ENCODE assay signal across 10 mouse cellular contexts in genomic region chr10:14482483-14482882, GRCm38 (mm10).
DNase-seq lines count a peak whose midpoint lies in the region; ATAC-seq and TF ChIP-seq lines count a peak whose summit lies in the region.
"Had no signal": no experiment of that assay in that cellular context is flagged by ENCODE, and none has a peak within 500 bp of the region (broad histone marks: within the 10 kb centered on the region; RNA-seq: fewer than 3 reads in every experiment).

No protein-coding gene starts in this region.

- no peaks in the 10 kb centered on the region for H3K27me3 ChIP-seq in stomach, embryonic 14.5 days (ENCODE audit: control insufficient read depth, insufficient read depth, low read length)
- no peaks in the 10 kb centered on the region for H3K27me3 ChIP-seq in stomach, postnatal 0 days (ENCODE audit: control insufficient read depth, insufficient read depth, low read length)
- H3K27me3 ChIP-seq in hindbrain, embryonic 13.5 days: no peaks in the 10 kb centered on the region
- no peaks in the 10 kb centered on the region for H3K27me3 ChIP-seq in midbrain, embryonic 14.5 days (ENCODE audit: control insufficient read depth, insufficient read depth, low read length)
- H3K27me3 ChIP-seq: liver, embryonic 15.5 days had no signal

- H3K4me1 ChIP-seq in stomach, embryonic 14.5 days (ENCODE audit: control insufficient read depth, insufficient read depth, low read length): no peaks in the 10 kb centered on the region
- H3K4me1 ChIP-seq in stomach, postnatal 0 days (replicated peaks; ENCODE audit: control insufficient read depth, insufficient read depth): no peaks in the 10 kb centered on the region
- H3K4me1 ChIP-seq in hindbrain, embryonic 13.5 days (replicated peaks): no peaks in the 10 kb centered on the region; the same call in 1 of the 2 replicates
- no peaks in the 10 kb centered on the region for H3K4me1 ChIP-seq in midbrain, embryonic 14.5 days (ENCODE audit: control insufficient read depth, insufficient read depth, low read length)
- H3K4me1 ChIP-seq: liver, embryonic 15.5 days had no signal

- 0 out of 2 replicates have a peak, but pooled peaks have one; percentile 33 for ATAC-seq in stomach, embryonic 14.5 days (ENCODE audit: insufficient number of reproducible peaks, insufficient read depth, low FRiP score, low read depth)
- ATAC-seq in stomach, postnatal 0 days (ENCODE audit: low FRiP score, low TSS enrichment): no peak
- ATAC-seq in hindbrain, embryonic 13.5 days (ENCODE audit: low FRiP score): peak; percentile 72; the same call in 1 of the 2 replicates
- peak; percentile 37; the same call in 1 of the 2 replicates for ATAC-seq in midbrain, embryonic 14.5 days (ENCODE audit: low FRiP score, low TSS enrichment)
- ATAC-seq: intestine, postnatal 0 days had no signal

- no peak for TF ChIP-seq CTCF in stomach, postnatal 0 days (IDR thresholded peaks at IDR 0.05; ENCODE audit: low read depth)

- H3K36me3 ChIP-seq in stomach, embryonic 14.5 days (ENCODE audit: control insufficient read depth, insufficient read depth, low read length): no peaks in the 10 kb centered on the region
- H3K36me3 ChIP-seq in stomach, postnatal 0 days (ENCODE audit: control insufficient read depth, insufficient read depth, low read length): no peaks in the 10 kb centered on the region
- no peaks in the 10 kb centered on the region for H3K36me3 ChIP-seq in hindbrain, embryonic 13.5 days
- no peaks in the 10 kb centered on the region for H3K36me3 ChIP-seq in midbrain, embryonic 14.5 days (ENCODE audit: control insufficient read depth, insufficient read depth, low read length)
- H3K36me3 ChIP-seq: liver, embryonic 15.5 days had no signal

- no peak overlapping the region for H3K4me3 ChIP-seq in stomach, embryonic 14.5 days (ENCODE audit: low read depth, low read length)
- no peak overlapping the region for H3K4me3 ChIP-seq in stomach, postnatal 0 days (ENCODE audit: low read depth, low read length)
- H3K4me3 ChIP-seq in hindbrain, embryonic 13.5 days: no peak overlapping the region
- no peak overlapping the region for H3K4me3 ChIP-seq in midbrain, embryonic 14.5 days (replicated peaks; ENCODE audit: low read depth, low read length)
- H3K4me3 ChIP-seq: gastrocnemius, adult 2 months; liver, embryonic 15.5 days had no signal

- no peak for DNase-seq in stomach, postnatal 0 days (ENCODE audit: low spot score)
- DNase-seq in midbrain, embryonic 14.5 days: peak; percentile 27
- DNase-seq in gastrocnemius, postnatal 36 days: no peak
- DNase-seq in heart, postnatal 10 days: no peak
- DNase-seq in testis, postnatal 10 days (ENCODE audit: low spot score): no peak
- DNase-seq: gastrocnemius, adult 2 months had no signal

- H3K4me2 ChIP-seq in stomach, embryonic 14.5 days (replicated peaks; ENCODE audit: low read depth, low read length): no peak overlapping the region
- no peak overlapping the region for H3K4me2 ChIP-seq in stomach, postnatal 0 days (replicated peaks; ENCODE audit: low read depth)
- H3K4me2 ChIP-seq in hindbrain, embryonic 13.5 days: no peak overlapping the region
- no peak overlapping the region for H3K4me2 ChIP-seq in midbrain, embryonic 14.5 days (ENCODE audit: low read length)
- H3K4me2 ChIP-seq: liver, embryonic 15.5 days had no signal

- H3K9ac ChIP-seq in stomach, embryonic 14.5 days (replicated peaks; ENCODE audit: low read depth, low read length): no peak overlapping the region
- H3K9ac ChIP-seq in stomach, postnatal 0 days (ENCODE audit: low read length): no peak overlapping the region
- no peak overlapping the region for H3K9ac ChIP-seq in hindbrain, embryonic 13.5 days
- H3K9ac ChIP-seq in midbrain, embryonic 14.5 days (replicated peaks; ENCODE audit: low read length): no peak overlapping the region
- H3K9ac ChIP-seq: liver, embryonic 15.5 days had no signal

- 52% methylated on average over 5 of the region's 5 CpGs for WGBS in stomach, embryonic 14.5 days
- 51% methylated on average over 5 of the region's 5 CpGs for WGBS in stomach, postnatal 0 days
- 30% methylated on average over 5 of the region's 5 CpGs for WGBS in hindbrain, embryonic 13.5 days
- 44% methylated on average over 5 of the region's 5 CpGs for WGBS in midbrain, embryonic 14.5 days

- TF ChIP-seq EP300 in stomach, postnatal 0 days (optimal IDR thresholded peaks at IDR 0.05): no peak

- H3K27ac ChIP-seq in stomach, embryonic 14.5 days (ENCODE audit: low read length): no peak overlapping the region
- H3K27ac ChIP-seq in stomach, postnatal 0 days (replicated peaks): no peak overlapping the region
- no peak overlapping the region for H3K27ac ChIP-seq in hindbrain, embryonic 13.5 days
- no peak overlapping the region for H3K27ac ChIP-seq in midbrain, embryonic 14.5 days (replicated peaks; ENCODE audit: low read depth, low read length)
- H3K27ac ChIP-seq: gastrocnemius, adult 2 months; liver, embryonic 15.5 days had no signal

- intact Hi-C loops in gastrocnemius, postnatal 36 days (cut with DNase I): no loop called here
- intact Hi-C loops in heart, postnatal 10 days (cut with DNase I): no loop called here

- H3K9me3 ChIP-seq in stomach, embryonic 14.5 days (ENCODE audit: control insufficient read depth, low read depth, low read length): no peaks in the 10 kb centered on the region
- H3K9me3 ChIP-seq in stomach, postnatal 0 days (ENCODE audit: control insufficient read depth, low read length): no peaks in the 10 kb centered on the region
- H3K9me3 ChIP-seq in hindbrain, embryonic 13.5 days: no peaks in the 10 kb centered on the region
- H3K9me3 ChIP-seq in midbrain, embryonic 14.5 days (ENCODE audit: control insufficient read depth, low read length): no peaks in the 10 kb centered on the region
- H3K9me3 ChIP-seq: liver, embryonic 15.5 days had no signal
